Mouse (Mus musculus) heart, postnatal 0 days (tissue): ENCODE measurements around the gene Isl1. TPM values are rescaled to one million over a fixed set of nuclear protein-coding genes. Genes with fewer than 3 reads are reported as not detected.

Experiments
- ATAC-seq: fragments of 200-750 bp; cut with Nextera tagmentation; 2 replicates; pipeline ENCODE4 v1.8.0; 2017; ENCODE audit warnings: low read depth, moderate number of reproducible peaks, moderate library complexity; ENCODE audit not compliant: insufficient read depth
- DNase-seq: peaks from one replicate; pipeline ENCODE4 v3.0.0-alpha.2; 2016; ENCODE audit warnings: low spot score
- H3K27ac ChIP-seq: fragments of 300-500 bp; sonication (generic); 2 replicates; pipeline ENCODE4 v1.5.1; 2014; ENCODE audit warnings: low read depth, mild to moderate bottlenecking
- H3K27me3 ChIP-seq: fragments of 300-500 bp; sonication (generic); 2 replicates; pipeline ENCODE4 v1.6.1; 2014; ENCODE audit warnings: low read length, mixed read lengths; ENCODE audit not compliant: control insufficient read depth, insufficient read depth
- H3K36me3 ChIP-seq: fragments of 300-500 bp; sonication (generic); replicated peaks from 2 replicates; pipeline ENCODE4 v1.6.1; 2014; ENCODE audit warnings: low read length, mixed read lengths; ENCODE audit not compliant: control insufficient read depth, insufficient read depth
- H3K4me1 ChIP-seq: fragments of 300-500 bp; sonication (generic); 2 replicates; pipeline ENCODE4 v1.6.1; 2014; ENCODE audit warnings: antibody characterized with exemption; ENCODE audit not compliant: control insufficient read depth, insufficient read depth
- H3K4me2 ChIP-seq: fragments of 300-500 bp; sonication (generic); 2 replicates; pipeline ENCODE4 v1.6.1; 2014; ENCODE audit warnings: low read depth, mild to moderate bottlenecking, low read length, moderate library complexity
- H3K4me3 ChIP-seq: fragments of 300-500 bp; sonication (generic); 2 replicates; pipeline ENCODE4 v1.5.1; 2014; ENCODE audit warnings: low read depth, low read length
- H3K9ac ChIP-seq: fragments of 300-500 bp; sonication (generic); replicated peaks from 2 replicates; pipeline ENCODE4 v1.6.1; 2014; ENCODE audit warnings: low read depth, low read length, mixed read lengths
- H3K9me3 ChIP-seq: fragments of 300-500 bp; sonication (generic); replicated peaks from 2 replicates; pipeline ENCODE4 v1.6.1; 2016; ENCODE audit warnings: low read length; ENCODE audit not compliant: control insufficient read depth
- CTCF ChIP-seq: IDR thresholded peaks from 2 replicates; pipeline ENCODE4 v1.5.1; 2016; ENCODE audit warnings: antibody characterized with exemption, control low read depth, low read depth
- EP300 ChIP-seq: IDR thresholded peaks from 2 replicates; pipeline ENCODE4 v1.6.1; 2016; ENCODE audit warnings: antibody characterized with exemption, low read depth
- WGBS: fragments of 180-500 bp; shearing (Covaris S2); extraction: QIAGEN DNeasy Blood & Tissue Kit; methylation state at CpG from one replicate; pipeline ENCODE4 v1.1.7; 2014; 5-methylcytosine and 5-hydroxymethylcytosine counted together
- polyA plus RNA-seq: library from polyadenylated mRNA; unstranded; fragments of >200 nt; fragmentation: Nextera tagmentation; extraction: Ambion mirVana; gene quantifications from 2 replicates; pipeline ENCODE4 v1.2.1, GENCODE M21; 2015
- total RNA-seq: library from RNA; depleted of rRNA; stranded (reverse); fragments of >200 nt; gene quantifications from 2 replicates; pipeline ENCODE4 v1.2.3, GENCODE M21; 2014; ENCODE audit warnings: low replicate concordance

Gene Isl1
- total and polyA plus RNA-seq, 2 experiments from 2014 or later, result 0.18 TPM; not detected in 1

DNA sequence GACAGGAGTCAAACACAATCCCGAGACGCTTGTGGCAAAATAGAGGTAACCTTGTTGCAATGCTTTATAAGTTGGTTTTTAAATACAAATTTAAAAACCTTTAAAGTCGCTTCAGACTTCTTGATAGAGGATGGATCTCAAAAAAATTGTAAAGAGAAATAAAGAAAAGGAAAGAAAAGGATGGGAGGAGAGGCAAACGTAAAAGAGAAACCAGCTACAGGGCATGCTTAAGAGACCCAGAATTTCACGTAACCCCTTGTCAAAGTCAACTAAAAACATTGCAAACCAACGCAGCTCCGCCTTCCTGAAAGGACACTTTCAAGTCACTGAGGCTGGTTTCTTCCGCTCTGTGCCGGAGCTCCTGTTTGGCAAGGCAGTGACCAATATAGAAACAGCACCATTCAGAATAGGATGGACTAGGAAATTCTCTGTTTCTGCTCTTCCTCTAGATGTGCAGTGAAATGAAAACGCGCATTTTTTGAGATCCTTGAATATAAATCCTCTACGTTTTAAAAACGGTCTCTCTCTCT, 10.8 kb downstream of the Isl1 start:
- no peak overlapping the region for H3K4me2 ChIP-seq
- no peaks in the 10 kb centered on the region for H3K9me3 ChIP-seq
- no peaks in the 10 kb centered on the region for H3K36me3 ChIP-seq
- H3K27ac ChIP-seq, result no peak overlapping the region
- TF ChIP-seq EP300, result no peak
- no peak for TF ChIP-seq CTCF
- DNase-seq, result no peak
- no peaks in the 10 kb centered on the region for H3K4me1 ChIP-seq
- WGBS, result 20% methylated on average over 13 of the region's 13 CpGs
- no peak overlapping the region for H3K4me3 ChIP-seq
- H3K27me3 ChIP-seq, result peaks cover 98% of the 10 kb centered on the region
- ATAC-seq, result no peak
- no peak overlapping the region for H3K9ac ChIP-seq

DNA sequence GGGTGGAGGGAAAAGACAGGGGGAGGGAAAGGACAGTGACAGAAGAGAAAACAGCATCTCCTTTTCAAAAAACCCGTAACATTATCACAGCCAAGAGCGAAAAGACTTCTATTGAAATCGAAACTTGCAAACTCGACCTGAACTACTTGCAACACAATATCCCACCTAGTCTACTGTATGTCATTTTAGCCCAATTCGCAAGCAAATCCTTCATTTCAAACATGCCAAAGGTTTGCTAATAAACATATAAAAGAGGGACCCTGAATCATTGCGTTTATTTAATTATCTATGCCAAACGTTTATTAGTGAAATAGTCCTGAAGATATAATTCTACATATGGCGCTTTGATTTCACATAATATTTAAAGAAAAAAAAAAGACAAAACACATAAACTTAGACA, 11.5 kb downstream of the Isl1 start:
- 11% methylated on average over 8 of the region's 8 CpGs for WGBS
- Histone ChIP-seq H3K27ac (no peak overlapping the region), H3K27me3 (peaks cover 98% of the 10 kb centered on the region), H3K4me3 (peak overlapping the region; percentile 24), H3K9ac (no peak overlapping the region), H3K36me3 (no peaks in the 10 kb centered on the region), H3K4me1 (no peaks in the 10 kb centered on the region), H3K9me3 (no peaks in the 10 kb centered on the region), H3K4me2 (peak overlapping the region; percentile 28)
- DNase-seq (no peak), ATAC-seq (no peak)
- no peak for TF ChIP-seq CTCF
- no peak for TF ChIP-seq EP300

- H3K4me1 ChIP-seq, result no peaks in the 10 kb centered on the region
- DNase-seq (no peak), ATAC-seq (no peak)
- H3K36me3 ChIP-seq, result no peaks in the 10 kb centered on the region
- peak overlapping the region; percentile 24; the same call in 1 of the 2 replicates for H3K4me3 ChIP-seq
- TF ChIP-seq EP300 (no peak), CTCF (no peak)
- H3K27ac ChIP-seq, result no peak overlapping the region
- 2% methylated on average over 33 of the region's 33 CpGs for WGBS
- no peaks in the 10 kb centered on the region for H3K9me3 ChIP-seq
- H3K4me2 ChIP-seq, result peak overlapping the region; percentile 28
- peaks cover 98% of the 10 kb centered on the region for H3K27me3 ChIP-seq
- H3K9ac ChIP-seq, result no peak overlapping the region
Measured at GRCm38 (mm10) chr13:116297048-116297811, 12.3 kb downstream of the Isl1 start.

DNA sequence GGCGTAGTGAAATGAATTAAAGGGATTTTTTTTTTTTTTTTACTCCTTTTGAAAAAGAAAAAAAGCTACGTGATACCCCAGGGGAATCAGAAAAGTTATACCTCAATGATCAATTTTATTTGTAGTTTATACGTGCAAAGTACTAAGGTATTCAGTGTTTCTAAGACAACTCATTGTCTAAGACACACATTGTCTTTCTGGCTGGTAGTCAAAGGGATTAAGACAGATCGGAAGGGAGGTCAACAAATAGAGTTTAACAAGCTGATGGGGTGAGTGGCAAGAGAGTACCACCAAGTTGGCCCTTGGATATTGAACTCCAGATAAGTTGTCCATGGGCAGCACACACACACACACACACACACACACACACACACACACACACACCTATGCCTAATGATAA, 14.1 kb downstream of the Isl1 start:
- Histone ChIP-seq H3K4me2 (no peak overlapping the region), H3K9ac (no peak overlapping the region), H3K27me3 (peaks cover 85% of the 10 kb centered on the region), H3K4me3 (no peak overlapping the region), H3K27ac (no peak overlapping the region), H3K4me1 (no peaks in the 10 kb centered on the region), H3K9me3 (no peaks in the 10 kb centered on the region), H3K36me3 (no peaks in the 10 kb centered on the region)
- ATAC-seq, result no peak
- DNase-seq, result no peak
- TF ChIP-seq EP300, result no peak
- TF ChIP-seq CTCF, result no peak
- WGBS, result 27% methylated on average over 4 of the region's 4 CpGs

- WGBS, result 10% methylated on average over 6 of the region's 6 CpGs
- Histone ChIP-seq H3K27me3 (peaks cover 78% of the 10 kb centered on the region), H3K9me3 (no peaks in the 10 kb centered on the region), H3K4me3 (no peak overlapping the region), H3K9ac (no peak overlapping the region), H3K36me3 (no peaks in the 10 kb centered on the region), H3K4me1 (no peaks in the 10 kb centered on the region), H3K27ac (no peak overlapping the region), H3K4me2 (no peak overlapping the region)
- ATAC-seq (no peak), DNase-seq (no peak)
- TF ChIP-seq CTCF (no peak), EP300 (no peak)
Measured at GRCm38 (mm10) chr13:116294734-116295133, 14.8 kb downstream of the Isl1 start.

GRCm38 (mm10) chr13:116294151-116294461, 15.4 kb downstream of the Isl1 start:
- Histone ChIP-seq H3K4me1 (no peaks in the 10 kb centered on the region), H3K9me3 (no peaks in the 10 kb centered on the region), H3K4me3 (peak overlapping the region; percentile 11; the same call in 1 of the 2 replicates), H3K9ac (no peak overlapping the region), H3K4me2 (peak overlapping the region; percentile 28; the same call in 1 of the 2 replicates), H3K27ac (no peak overlapping the region), H3K27me3 (peaks cover 72% of the 10 kb centered on the region), H3K36me3 (no peaks in the 10 kb centered on the region)
- ATAC-seq, result no peak
- WGBS, result 2% methylated on average over 11 of the region's 11 CpGs
- TF ChIP-seq EP300, result no peak
- TF ChIP-seq CTCF, result no peak
- DNase-seq, result no peak
